ENCODE assay signal across 14 mouse cellular contexts in the genomic region with DNA sequence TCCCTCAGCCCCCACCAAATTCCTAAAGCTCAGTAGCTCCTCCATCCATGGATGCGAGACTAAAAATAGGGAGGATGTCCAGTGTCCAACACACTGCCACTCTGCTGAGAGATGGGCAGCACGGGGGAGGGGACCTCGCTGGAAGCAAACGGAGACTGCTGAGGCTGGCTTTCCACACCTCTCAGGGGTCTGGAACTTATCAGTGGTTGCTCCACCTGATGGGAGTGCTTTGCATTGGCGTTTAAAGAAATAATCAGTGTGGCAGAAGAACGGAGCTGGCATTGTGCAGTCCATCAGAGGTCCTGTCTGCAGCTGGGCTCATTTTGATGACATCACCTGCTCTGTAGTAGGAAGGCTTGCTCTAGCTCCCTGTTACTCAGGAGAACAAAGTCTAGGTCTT.
"Had no signal": no experiment of that assay in that cellular context is flagged by ENCODE, and none has a peak within 500 bp of the region (broad histone marks: within the 10 kb centered on the region; RNA-seq: fewer than 3 reads in every experiment).

No protein-coding gene starts in this region.

- H3K9ac ChIP-seq: limb, embryonic 15.5 days; liver, embryonic 12.5 days; lung, embryonic 14.5 days had no signal

- DNase-seq: kidney, postnatal 25 days; layer of hippocampus, adult 9-11 months; layer of hippocampus, postnatal 36 days; lung, embryonic 14.5 days; lung, postnatal 10 days; lung, postnatal 4 days; midbrain, embryonic 14.5 days; right cerebral cortex, adult 18-20 months; right cerebral cortex, postnatal 25 days; thymus, adult 18-20 months; thymus, postnatal 14 days had no signal

- H3K36me3 ChIP-seq: limb, embryonic 15.5 days; liver, embryonic 12.5 days; midbrain, embryonic 10.5 days had no signal

- H3K4me1 ChIP-seq: limb, embryonic 15.5 days; liver, embryonic 12.5 days had no signal

- H3K4me2 ChIP-seq: limb, embryonic 15.5 days; liver, embryonic 12.5 days; lung, embryonic 14.5 days had no signal

- H3K27ac ChIP-seq: limb, embryonic 15.5 days; liver, embryonic 12.5 days; midbrain, embryonic 10.5 days had no signal

- H3K4me3 ChIP-seq: limb, embryonic 15.5 days; liver, embryonic 12.5 days; midbrain, embryonic 10.5 days had no signal

- H3K27me3 ChIP-seq: limb, embryonic 15.5 days; liver, embryonic 12.5 days had no signal

- H3K9me3 ChIP-seq: limb, embryonic 15.5 days; liver, embryonic 12.5 days; midbrain, embryonic 10.5 days had no signal

- ATAC-seq: liver, embryonic 12.5 days had no signal
